ENCODE assay signal across 25 mouse cellular contexts in the genomic region with DNA sequence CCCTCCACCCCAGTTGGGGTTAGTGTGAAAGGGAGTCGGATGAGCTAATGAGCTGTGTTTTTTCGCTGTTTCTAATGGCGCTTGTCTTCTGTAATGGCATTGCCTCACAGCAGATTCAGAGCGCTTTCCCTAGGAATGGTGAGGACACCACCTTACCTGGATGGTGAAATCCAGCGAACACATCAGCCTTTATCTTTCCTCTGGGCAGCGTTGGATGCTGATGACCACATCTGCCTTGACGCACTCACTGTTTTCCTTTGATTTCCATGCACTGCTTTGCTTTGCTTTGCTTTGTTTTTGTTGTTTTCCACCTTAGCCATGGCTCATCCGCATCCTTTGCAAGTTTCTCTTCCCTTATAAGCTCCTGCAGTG. TPM values are rescaled to one million over a fixed set of nuclear protein-coding genes. Genes with fewer than 3 reads are reported as not detected.
DNase-seq lines count a peak whose midpoint lies in the region; ATAC-seq lines count a peak whose summit lies in the region.
"Had no signal": no experiment of that assay in that cellular context is flagged by ENCODE, and none has a peak within 500 bp of the region (broad histone marks: within the 10 kb centered on the region; RNA-seq: fewer than 3 reads in every experiment).

No protein-coding gene starts in this region.

- DNase-seq in heart, adult 11 months: peak; percentile 88
- DNase-seq in heart, postnatal 25 days (ENCODE audit: low spot score): no peak
- DNase-seq in embryonic facial prominence, embryonic 10.5 days (ENCODE audit: low spot score): no peak
- DNase-seq in urinary bladder, postnatal 10 days (ENCODE audit: low spot score): no peak
- no peak for DNase-seq in lung, postnatal 25 days (ENCODE audit: low spot score)
- DNase-seq: adrenal gland, postnatal 25 days; cerebellum, adult 18-20 months; cerebellum, postnatal 25 days; kidney, adult 11 months; kidney, postnatal 25 days; lung, adult 2 months; midbrain, embryonic 14.5 days; right cerebral cortex, postnatal 4 days; thymus, adult 18-20 months; thymus, postnatal 36 days had no signal

- no peak overlapping the region for H3K9ac ChIP-seq in liver, embryonic 15.5 days
- H3K9ac ChIP-seq: forebrain, embryonic 15.5 days; heart, embryonic 13.5 days; hindbrain, embryonic 15.5 days; limb, embryonic 15.5 days had no signal

- no peak for ATAC-seq in megakaryocyte, adult 5-6 weeks (ENCODE audit: poor library complexity, severe bottlenecking)
- ATAC-seq in liver, embryonic 15.5 days (ENCODE audit: insufficient read depth): no peak
- ATAC-seq: inflammation-experienced regulatory T-cells, adult 6 months had no signal

- 79% methylated on average over 8 of the region's 8 CpGs for WGBS in embryonic facial prominence, embryonic 10.5 days
- WGBS in liver, embryonic 15.5 days (ENCODE audit: insufficient replicate concordance): 71% methylated on average over 8 of the region's 8 CpGs

- H3K4me3 ChIP-seq in megakaryocyte, embryonic 14.5 days (replicated peaks): peak overlapping the region; percentile 90
- no peak overlapping the region for H3K4me3 ChIP-seq in embryonic facial prominence, embryonic 10.5 days
- no peak overlapping the region for H3K4me3 ChIP-seq in liver, embryonic 15.5 days (replicated peaks)
- H3K4me3 ChIP-seq: forebrain, embryonic 15.5 days; heart, embryonic 13.5 days; hindbrain, embryonic 10.5 days; hindbrain, embryonic 15.5 days; limb, embryonic 15.5 days had no signal

- peaks cover 84% of the 10 kb centered on the region for H3K4me1 ChIP-seq in megakaryocyte, embryonic 14.5 days
- H3K4me1 ChIP-seq in embryonic facial prominence, embryonic 10.5 days: peaks cover 58% of the 10 kb centered on the region
- peaks cover 72% of the 10 kb centered on the region for H3K4me1 ChIP-seq in liver, embryonic 15.5 days (replicated peaks)

- H3K27me3 ChIP-seq in megakaryocyte, embryonic 14.5 days (replicated peaks): no peaks in the 10 kb centered on the region
- H3K27me3 ChIP-seq in embryonic facial prominence, embryonic 10.5 days (replicated peaks; ENCODE audit: low read depth, poor library complexity, severe bottlenecking): peaks cover 12% of the 10 kb centered on the region; the same call in 1 of the 2 replicates
- H3K27me3 ChIP-seq in liver, embryonic 15.5 days: no peaks in the 10 kb centered on the region
- H3K27me3 ChIP-seq: forebrain, embryonic 15.5 days; hindbrain, embryonic 15.5 days; limb, embryonic 15.5 days had no signal

- peak overlapping the region; percentile 13; the same call in 1 of the 2 replicates for H3K4me2 ChIP-seq in liver, embryonic 15.5 days
- H3K4me2 ChIP-seq: forebrain, embryonic 15.5 days; hindbrain, embryonic 15.5 days; limb, embryonic 15.5 days had no signal

- H3K9me3 ChIP-seq in megakaryocyte, embryonic 14.5 days: peaks cover 2% of the 10 kb centered on the region; the same call in 1 of the 2 replicates
- no peaks in the 10 kb centered on the region for H3K9me3 ChIP-seq in embryonic facial prominence, embryonic 10.5 days
- no peaks in the 10 kb centered on the region for H3K9me3 ChIP-seq in liver, embryonic 15.5 days (replicated peaks)
- H3K9me3 ChIP-seq: forebrain, embryonic 15.5 days; hindbrain, embryonic 10.5 days; hindbrain, embryonic 15.5 days; limb, embryonic 15.5 days had no signal

- intact Hi-C loops in heart, postnatal 25 days (cut with DNase I): no loop called here

- 0 out of 2 replicates have a peak overlapping the region, but pooled peaks have one; percentile 52 for H3K27ac ChIP-seq in embryonic facial prominence, embryonic 10.5 days (replicated peaks)
- no peak overlapping the region for H3K27ac ChIP-seq in liver, embryonic 15.5 days (replicated peaks)
- H3K27ac ChIP-seq: forebrain, embryonic 15.5 days; heart, embryonic 13.5 days; hindbrain, embryonic 10.5 days; hindbrain, embryonic 15.5 days; limb, embryonic 15.5 days; stomach, postnatal 0 days had no signal

- peaks cover 11% of the 10 kb centered on the region for H3K36me3 ChIP-seq in megakaryocyte, embryonic 14.5 days (replicated peaks; ENCODE audit: low read length)
- no peaks in the 10 kb centered on the region for H3K36me3 ChIP-seq in embryonic facial prominence, embryonic 10.5 days (replicated peaks)
- no peaks in the 10 kb centered on the region for H3K36me3 ChIP-seq in liver, embryonic 15.5 days (replicated peaks)
- H3K36me3 ChIP-seq: forebrain, embryonic 15.5 days; heart, embryonic 13.5 days; hindbrain, embryonic 10.5 days; hindbrain, embryonic 15.5 days; limb, embryonic 15.5 days had no signal

RNA-seq across cellular contexts. Expression of a gene that starts 29.8 kb away (rescaled TPM):
- 10 to 100 TPM; 40.8 to 45.4 TPM for total RNA-seq in heart, postnatal 25 days (2021)
- polyA plus RNA-seq in megakaryocyte, embryonic 14.5 days (2012; ENCODE audit: insufficient read depth, low replicate concordance): 34.0 and 73.4 TPM in 2 replicates
- 83.9 and 98.2 TPM in 2 replicates for total RNA-seq in megakaryocyte, adult 5-6 weeks (2015)
- total RNA-seq in megakaryocyte, adult 5-6 weeks (2017): 51.7 and 69.2 TPM in 2 replicates
- polyA plus RNA-seq in embryonic facial prominence, embryonic 10.5 days (2016; fragmentation: Nextera tagmentation; extraction: Ambion mirVana): 119 and 122 TPM in 2 replicates
- 57.9 and 61.2 TPM in 2 replicates for polyA plus RNA-seq in liver, embryonic 15.5 days (2015; fragmentation: Nextera tagmentation; extraction: Ambion mirVana)

RNA-seq across cellular contexts. Expression of a gene that starts 42.3 kb away (rescaled TPM):
- total RNA-seq in heart, postnatal 25 days (2021): 1,000 to 10,000 TPM; 1,803 to 1,950 TPM
- polyA plus RNA-seq in megakaryocyte, embryonic 14.5 days (2012; ENCODE audit: insufficient read depth, low replicate concordance): 0.38 TPM in 1 of 2 replicates, not detected in the other
- total RNA-seq in megakaryocyte, adult 5-6 weeks (2015): 7.5 and 7.9 TPM in 2 replicates
- total RNA-seq in megakaryocyte, adult 5-6 weeks (2017): 10.9 and 14.4 TPM in 2 replicates
- polyA plus RNA-seq in embryonic facial prominence, embryonic 10.5 days (2016; fragmentation: Nextera tagmentation; extraction: Ambion mirVana): 27.0 and 28.2 TPM in 2 replicates
- 9.6 and 10.3 TPM in 2 replicates for polyA plus RNA-seq in liver, embryonic 15.5 days (2015; fragmentation: Nextera tagmentation; extraction: Ambion mirVana)
